Mouse (Mus musculus) G1E (cell line): ENCODE measurements at regions not wholly inside any gene's neighbourhood (a gene's known extent, or its start where the extent isn't known, plus 50 kb on each side); places are given as distances from the start of the nearest gene placed in this dataset.

Source experiments
- CTCF ChIP-seq: IDR thresholded peaks from 2 replicates; pipeline ENCODE4 v1.5.1; 2012; ENCODE audit warnings: low read depth, low read length, inconsistent platforms, mixed read lengths
- GATA1 ChIP-seq: IDR thresholded peaks from 2 replicates; pipeline ENCODE4 v1.6.1; 2012; ENCODE audit warnings: borderline replicate concordance, low read length, inconsistent platforms, mixed read lengths

DNA sequence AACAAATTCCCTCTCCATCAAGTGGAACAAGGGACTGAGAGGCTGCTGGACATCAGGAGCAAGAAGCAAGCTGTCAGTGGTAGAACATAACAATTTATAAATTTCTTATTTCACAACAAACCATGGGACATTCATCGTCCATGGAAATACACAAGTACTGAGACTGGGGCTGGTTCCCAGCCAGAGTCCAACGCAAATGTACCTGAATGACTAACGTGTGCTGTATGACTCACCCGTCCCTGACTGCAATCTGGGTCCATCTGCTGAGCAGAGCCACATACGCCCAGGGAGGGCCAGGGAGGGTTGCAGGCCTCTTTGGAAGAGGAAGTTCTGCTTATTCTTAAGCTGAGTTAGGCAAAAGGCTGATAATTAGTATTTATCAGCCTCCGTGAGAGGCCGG, 320.1 kb upstream of the Pappa start:
- TF ChIP-seq CTCF: no peak
- TF ChIP-seq GATA1: no peak
